Mouse (Mus musculus) frontal cortex, adult 2 months (tissue): Measurements from ENCODE around the gene Prex1. TPM values are rescaled to one million over a fixed set of nuclear protein-coding genes. Genes with fewer than 3 reads are reported as not detected.

ENCODE experiments used
- DNase-seq, 2 experiments: peaks; one replicate each; pipeline ENCODE4 v3.0.0; 2022; ENCODE audit warnings: low spot score in 1 of 2; ENCODE audit errors: extremely low spot score in 1 of 2
- polyA plus RNA-seq: library from polyadenylated mRNA; depleted of rRNA; stranded (reverse); fragments of >200 nt; gene quantifications from 2 replicates; pipeline ENCODE4 v1.2.3, GENCODE M21; 2012

Prex1 gene
- polyA plus RNA-seq, 1 experiment: 101 TPM

DNA sequence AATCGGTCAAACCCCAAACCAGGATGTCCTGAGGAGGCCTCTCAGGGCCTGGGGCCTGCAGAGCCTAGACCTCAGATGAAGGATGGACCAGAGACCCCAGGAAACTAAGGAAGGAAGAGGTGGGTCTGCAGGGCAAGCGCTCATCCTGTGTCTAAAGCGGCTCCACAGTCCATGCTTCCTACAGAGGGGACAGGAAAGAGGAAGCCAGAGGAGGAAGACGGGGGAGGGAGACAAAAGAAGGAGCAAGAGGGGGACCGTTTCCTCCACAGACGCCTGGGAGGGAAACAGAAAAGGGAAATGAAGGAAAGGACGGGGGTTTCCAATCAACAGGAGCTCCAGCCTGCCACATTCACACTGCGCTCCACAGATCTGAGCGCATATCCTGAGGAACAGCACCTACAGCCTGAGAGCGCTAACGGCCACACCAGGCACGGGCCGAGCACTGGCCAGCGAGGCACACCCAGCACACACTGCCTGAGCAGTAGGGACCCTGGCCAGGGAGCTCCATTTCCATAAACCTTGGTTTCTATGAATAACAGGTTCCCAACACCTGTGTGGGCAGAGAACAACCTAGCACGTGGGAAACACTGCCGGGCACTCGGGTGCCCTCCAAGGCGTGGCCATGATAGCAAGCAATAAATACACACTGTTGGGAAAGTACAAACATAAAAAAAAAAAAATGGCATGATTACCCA, 74.5 kb downstream of the Prex1 start:
- DNase-seq: no peak

DNA sequence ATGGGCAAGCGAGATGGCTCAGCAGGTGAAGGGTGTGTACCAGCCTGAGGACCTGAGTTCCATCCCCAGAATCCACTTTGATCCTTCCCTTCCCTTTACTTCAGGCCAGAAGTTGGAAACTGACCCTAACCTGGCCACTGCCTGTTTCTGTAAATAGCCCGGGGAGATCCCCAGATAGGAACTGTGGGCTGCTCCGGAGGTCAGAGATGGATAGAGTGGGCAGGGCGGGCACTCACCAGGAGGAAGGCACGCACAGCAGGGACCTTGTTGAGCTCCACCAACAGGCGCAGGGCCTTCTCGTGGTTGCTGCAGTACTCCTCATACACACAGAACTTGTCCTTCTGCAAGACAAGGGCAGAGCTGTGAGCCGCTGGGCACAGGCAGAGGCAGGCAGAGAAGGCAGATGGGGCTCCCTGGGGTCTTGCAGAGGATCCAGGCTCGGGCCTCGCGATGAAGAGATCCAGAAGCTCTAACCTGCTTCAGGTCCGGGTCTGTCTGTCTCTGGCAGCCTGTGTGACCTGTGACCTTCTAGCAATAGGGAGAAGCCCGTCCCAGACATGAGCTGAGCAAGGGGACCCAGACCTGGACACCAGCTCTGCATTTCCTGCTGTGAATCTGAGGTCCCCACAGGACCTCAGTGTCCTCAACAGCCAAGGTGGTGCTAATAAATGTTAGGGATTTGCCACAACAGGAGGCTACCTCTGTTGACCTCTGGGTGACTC, 75.4 kb downstream of the Prex1 start:
- no peak for DNase-seq

DNA sequence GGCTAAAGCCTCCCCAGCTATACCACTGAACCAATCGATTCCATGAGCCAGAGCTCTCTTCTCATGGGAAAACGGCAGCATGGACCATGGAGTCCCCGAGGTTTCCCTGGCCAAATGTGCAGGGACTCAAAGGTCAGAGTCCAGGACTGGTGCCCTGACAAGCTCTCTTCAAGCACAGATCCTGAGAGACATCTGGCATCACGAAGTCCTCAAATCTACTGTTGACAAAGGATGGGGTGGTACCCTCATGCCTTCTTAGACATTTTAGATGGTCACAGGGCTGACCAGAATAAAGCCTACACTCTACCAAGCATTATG, 76.0 kb downstream of the Prex1 start:
- DNase-seq: no peak

DNA sequence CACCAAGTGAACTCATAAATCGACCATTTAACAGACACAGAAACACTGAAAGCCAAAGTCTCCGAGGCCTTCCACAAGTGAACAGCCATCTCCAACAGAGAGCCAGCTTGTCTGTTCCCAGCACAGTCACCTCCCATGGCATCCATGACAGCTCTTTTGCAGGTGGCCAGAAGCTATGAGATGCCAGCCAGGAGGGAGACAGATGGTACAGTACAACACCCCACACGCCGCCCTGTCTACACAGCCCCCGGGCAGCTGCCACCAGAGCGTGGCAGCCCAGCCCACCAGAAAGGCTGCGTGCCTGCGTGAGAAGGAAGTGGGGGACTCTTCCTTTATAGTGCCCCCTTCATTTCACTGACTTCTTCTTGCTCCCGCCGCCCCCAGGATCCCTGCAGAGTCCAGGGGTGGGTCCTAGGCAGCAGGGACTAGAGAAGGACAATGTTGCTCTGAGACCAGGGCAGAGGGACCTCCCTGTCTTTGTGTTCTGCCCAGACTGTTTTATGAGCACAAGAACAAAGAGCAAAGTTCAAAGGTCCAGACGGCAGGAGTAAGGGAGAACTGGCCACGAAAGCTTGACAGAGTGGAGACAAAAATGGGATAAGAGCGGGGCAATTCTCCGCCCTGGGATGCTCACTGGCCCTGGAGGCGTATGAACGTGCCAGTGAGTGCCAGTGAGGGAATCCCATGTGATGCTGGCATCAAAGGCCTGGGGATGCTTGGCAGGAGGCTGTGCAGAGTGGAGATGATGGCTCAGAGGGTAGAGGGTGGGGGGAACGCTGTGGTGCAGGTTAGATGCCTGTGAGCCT, 76.6 kb downstream of the Prex1 start:
- peak; percentile 67 to 81 for DNase-seq

DNA sequence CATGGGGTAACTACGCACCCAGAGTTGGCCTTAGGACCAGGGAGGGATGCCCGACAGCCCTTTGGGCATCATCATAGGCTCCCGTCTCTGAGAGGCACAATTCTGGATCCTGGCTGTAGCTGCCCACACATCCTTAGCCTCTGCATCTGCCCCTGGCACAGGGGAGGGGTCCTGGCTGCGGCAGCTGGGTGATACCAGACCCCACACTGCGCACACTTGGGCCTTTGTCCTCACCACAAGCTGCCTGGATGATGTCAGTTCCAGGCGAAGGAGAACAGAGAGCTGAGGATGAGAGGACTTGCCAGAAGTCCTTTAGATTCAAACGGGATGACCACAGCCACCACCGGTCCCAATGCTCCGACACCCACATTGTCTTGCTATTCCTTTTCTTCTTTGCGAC, 78.1 kb downstream of the Prex1 start:
- DNase-seq: no peak

DNA sequence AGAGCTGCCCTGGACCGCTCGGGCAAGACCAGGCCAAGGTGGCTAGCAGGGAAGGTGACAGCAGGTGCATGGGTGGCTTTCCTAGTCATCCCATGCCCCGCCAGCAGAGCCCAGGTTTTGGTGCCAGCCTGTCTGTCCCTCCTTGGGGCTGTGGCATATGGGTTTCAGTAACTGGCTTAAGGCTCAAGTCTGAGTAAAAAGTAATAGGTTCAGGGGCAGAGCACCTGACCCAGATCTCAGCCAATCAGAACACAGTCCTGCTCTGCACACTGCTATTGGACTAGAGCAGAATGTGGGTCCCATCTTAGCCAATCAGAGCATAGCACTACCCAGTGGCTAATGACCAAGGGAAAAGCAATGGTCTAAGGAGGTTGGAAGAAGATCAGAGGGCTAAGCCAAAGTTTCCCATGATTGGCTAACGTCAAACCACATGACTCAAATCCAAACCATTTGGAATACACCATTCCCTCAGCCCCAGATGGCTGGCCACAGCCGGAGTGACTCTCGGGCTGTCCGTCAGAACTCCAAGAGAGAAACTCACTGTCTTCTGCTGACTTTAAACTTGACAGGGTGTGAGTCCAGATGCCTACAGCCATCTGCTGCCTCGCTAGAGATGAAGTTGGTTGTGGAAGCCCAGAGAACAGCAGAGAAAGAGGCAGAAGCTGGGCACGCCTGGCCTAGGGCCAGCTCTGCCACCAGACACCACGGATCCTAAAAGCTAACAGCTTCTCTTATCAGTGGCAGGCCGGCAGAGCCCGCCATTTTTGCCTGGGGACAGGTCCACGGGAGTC, 80.9 kb downstream of the Prex1 start:
- peak; percentile 52 to 58 for DNase-seq

DNA sequence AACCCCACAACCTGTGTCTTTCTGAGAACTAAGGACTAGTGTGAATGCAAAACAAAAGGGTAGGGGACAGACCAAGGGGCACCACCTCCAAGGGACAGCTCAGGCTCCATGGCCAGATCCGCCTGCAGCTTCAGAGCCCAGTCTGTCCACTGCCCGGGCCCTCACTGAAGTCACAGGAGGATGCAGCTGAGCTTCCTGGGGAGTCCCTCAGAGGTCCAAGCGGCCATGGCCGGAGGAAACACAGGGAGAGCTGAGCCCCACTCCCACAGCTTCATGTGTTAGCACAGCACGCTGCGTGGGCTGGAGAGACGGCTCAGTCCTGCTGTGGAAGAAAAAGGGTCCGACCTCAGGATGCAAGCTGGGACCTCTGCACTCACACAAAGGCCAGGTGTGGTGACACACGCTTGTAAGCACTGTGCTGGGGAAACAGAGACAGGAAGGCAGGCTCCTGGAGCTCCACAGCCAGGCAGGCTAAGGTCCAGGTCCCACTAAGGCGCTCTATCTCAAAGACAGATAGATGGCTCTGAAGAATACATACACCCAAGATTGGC, 81.9 kb downstream of the Prex1 start:
- DNase-seq: no peak

DNA sequence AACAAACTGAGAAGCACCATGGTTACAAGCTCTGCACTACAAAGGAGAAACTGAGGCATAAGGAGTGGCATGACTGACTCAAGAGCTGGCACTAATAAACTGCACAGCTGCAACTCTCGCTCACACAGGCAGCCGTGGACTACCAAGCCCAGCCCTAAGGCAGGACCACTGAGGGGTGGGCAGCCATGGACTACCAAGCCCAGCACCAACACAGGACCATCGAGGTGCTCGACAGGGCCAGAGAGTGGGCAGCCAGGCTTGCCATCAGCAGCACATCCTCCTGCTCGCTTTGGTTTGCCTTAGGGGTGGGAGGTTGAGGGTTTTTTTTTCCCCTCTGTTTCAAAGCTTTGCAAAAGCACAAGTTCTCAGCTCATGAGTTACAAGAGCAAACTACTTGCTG, 82.4 kb downstream of the Prex1 start:
- DNase-seq: no peak

DNA sequence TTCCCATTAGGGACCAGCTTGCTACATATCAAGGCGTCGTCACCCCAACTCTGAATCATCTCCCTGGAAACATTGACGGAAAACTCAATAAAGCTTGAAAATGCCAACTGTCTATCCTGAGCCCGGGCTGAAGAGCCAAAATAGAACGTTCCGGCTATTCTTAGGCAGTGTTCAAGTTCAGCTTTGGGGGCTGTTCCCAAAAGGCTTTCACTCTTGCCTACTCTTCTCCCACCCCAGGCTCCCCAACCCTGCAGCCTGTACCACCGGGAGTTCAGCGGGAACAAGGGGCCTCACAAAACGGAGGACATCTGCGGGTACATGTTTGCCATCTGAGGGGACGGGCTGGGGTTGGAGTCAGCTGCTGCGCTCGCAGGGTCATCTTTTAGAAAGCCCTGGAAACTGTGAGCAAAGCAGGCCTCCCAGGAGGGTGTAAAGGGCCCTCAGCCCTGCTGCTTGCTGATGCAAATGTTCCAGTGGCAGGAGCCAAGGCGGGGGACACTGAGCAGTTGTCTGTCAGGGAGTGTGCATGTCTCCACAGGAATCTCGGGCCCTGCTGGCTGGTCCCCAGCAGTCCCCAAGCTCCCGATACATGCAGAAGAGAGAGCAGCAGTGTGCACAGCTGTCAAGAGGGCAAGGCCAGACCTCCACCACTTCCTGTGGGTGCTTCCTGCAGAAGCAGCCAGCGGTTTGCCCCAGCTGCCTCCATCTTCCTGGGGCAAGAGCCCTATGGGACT, 83.5 kb downstream of the Prex1 start:
- peak in 1 of 2 experiments; percentile 46 for DNase-seq

DNA sequence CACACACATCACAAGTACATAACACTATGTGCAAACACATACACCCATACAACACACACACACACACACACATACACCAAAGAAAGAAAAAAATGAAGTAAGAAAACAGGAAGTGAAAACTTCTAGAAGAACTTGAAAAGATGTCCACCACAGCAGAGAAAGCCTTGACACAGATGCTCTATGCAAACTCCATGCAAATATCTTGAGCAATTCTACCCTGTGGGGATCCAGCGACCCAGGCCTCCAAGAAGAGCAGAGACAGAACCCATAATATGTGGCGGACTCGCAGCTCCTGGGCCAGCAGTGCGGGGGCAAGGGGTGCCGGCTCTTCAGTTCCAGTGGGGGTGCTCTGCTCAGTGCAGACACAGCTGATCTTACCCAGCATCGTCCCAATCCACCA, 86.1 kb downstream of the Prex1 start:
- no peak for DNase-seq

DNA sequence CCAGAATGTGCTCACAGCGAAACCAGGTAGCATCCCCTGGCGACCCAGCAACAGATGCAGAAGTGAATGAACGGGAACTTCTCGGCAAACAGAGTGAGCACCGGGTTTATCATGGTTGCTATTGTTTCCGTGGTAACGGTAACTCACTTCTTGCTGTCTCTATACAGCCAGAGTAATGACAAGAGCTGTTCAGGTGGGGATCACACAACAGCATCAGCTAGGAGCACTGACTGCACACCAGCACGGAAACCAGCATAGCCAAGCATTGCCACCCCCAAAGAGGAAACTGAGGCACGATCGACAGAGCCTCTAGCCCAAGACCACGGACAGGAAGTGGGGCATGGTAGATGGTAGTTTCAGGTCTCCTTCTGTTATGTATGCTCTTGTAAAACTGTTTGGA, 88.4 kb downstream of the Prex1 start:
- DNase-seq: no peak

DNA sequence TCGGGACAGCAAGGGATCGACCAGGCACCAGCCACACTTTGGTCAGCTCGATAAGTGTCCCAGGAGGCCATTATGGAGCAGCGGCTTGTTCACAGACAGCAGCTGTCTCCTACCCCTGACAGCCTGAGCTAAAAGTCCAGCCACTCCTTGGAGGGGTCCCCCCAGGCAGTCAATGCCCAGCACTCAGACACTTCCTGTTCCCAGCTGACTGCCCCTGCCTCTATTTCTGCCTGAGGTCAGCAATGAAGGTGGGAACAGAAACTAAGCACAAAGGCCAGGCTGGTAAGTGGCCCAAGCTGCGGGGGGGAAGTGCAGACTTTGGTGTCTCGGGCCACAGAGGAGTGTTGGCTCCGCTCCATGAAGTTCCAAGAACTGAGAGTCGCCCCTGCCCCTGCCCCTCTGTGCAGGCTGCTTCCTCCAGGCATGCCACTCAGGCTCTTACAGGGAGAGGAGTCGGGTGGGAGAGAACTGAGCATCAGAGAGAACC, 90.5 kb downstream of the Prex1 start:
- peak in 1 of 2 experiments; percentile 46 for DNase-seq

DNA sequence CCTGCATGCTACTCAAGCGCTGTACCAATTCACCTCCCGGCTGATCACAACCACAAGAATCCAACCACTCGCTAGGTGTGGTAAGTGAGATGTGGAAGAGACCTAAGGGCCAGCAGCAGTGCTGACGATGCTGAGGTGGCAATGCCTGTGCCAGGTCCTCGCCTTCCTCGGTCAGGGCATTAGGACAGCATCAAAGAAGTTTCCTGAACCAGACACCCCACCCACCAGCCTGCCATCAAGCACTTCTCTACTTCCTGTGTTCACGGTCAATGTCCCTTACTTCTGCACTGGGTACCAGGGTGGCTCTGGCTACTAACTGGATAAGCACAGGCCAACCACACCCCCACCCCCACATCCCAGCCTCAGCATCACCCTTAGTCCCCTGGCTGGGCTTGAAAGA, 91.0 kb downstream of the Prex1 start:
- DNase-seq: no peak

DNA sequence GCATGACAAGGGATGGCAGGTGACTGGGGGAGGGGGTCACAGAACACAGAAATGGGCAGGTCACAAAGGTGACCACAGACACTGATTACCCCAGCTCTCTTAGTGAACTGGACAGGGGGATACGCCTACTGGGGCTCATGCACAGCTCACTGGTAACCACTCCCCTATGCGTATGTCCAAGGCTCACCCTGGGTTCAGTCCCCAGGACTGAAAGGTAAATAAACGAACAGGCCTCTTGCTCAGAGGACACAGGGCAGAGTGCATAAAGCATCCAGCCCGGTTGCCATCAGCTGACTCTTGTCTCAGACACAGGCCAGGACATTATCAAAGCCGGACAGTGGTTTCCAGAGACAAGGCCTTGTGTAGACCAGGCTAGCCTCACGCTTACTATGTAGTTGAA, 91.6 kb downstream of the Prex1 start:
- no peak for DNase-seq

DNA sequence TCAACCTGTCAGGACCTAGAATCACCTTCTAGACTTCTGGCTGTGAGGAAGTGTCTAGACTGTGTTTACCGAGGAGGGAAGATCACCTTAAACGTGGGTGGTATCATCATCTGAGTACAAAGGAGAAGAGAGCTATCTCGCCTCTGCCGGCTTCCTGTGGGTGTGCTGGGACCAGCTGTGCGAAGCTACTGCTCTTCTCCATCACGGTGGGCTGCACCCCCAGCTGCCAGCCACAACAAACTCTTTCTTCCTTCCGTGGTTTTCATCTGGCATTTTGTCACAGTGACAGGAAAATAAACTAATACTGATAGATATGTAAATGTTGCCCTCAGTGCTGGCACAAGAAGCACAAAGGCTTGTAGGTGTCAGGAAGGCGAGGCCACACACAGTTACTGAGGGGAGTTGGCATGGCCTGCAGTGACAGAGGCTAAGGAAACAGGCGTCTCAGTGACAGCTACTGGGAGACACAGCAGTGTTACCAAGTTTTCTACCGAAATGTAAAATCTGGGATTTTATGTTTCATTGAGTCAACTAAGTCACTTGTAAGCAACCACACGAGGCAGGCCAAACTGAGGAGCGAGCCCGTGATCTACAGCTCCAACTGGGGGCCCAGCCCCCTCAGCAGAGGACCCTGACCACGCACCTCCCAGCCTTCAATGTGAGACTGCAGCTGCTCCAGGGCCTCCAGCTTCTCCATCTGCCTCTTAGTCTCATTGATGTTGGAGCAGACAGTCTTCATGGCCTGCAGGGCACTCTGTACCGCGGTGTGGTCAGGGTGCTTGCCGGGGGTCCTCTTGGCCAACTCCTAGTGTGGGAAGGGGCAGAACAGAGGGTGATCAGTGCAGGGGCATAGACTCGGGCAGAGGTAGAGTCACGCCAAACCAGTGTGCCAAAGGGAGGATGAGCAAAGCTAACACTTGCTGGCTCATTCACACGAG, 92.8 kb downstream of the Prex1 start:
- no peak for DNase-seq

DNA sequence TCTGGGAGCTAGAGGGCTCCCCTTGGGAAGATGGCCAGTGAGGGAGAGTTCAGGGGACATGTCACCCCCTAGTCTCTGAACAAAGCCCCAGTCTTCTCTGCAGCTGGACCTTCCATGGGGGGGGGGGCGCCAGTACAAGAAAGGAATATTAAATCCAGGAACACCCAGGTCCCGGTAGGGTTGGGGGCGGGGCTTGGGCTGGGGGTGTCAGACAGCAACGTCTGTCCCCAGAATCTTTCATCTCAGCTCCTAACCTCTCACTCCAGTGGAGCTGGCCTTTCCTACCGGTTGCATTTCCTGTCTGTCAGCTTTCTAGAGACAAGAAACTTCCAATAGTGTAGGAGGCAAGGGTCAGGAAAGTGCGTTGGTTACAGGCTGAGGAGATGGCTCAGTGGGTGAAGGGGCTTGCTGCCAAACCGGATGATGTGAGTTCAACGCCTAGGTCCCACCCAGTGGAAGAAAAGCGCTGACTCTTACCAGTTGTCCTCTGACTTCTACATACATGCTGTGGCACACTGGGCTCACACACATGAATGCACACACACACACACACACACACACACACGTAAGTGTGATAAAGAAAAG, 93.6 kb downstream of the Prex1 start:
- DNase-seq: no peak

DNA sequence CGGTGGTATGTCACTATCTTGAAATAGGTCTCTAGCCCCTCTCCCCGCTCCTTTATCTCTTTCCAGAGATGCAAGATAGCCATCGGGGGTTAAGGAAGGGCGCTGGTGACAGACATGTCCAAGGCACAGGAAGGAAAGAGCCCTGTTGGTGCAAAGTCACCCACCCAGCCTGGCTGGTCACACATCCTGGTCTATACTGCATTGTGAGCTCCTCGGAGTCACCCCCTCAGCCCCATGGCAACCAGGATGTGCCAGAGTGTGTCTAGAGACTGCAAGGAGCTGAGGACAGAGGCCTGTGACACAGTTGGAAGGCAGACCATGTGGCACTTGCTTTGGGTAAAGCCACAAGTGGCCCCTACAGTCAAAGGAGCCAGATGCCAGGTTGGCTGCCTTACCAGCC, 94.4 kb downstream of the Prex1 start:
- DNase-seq: no peak

DNA sequence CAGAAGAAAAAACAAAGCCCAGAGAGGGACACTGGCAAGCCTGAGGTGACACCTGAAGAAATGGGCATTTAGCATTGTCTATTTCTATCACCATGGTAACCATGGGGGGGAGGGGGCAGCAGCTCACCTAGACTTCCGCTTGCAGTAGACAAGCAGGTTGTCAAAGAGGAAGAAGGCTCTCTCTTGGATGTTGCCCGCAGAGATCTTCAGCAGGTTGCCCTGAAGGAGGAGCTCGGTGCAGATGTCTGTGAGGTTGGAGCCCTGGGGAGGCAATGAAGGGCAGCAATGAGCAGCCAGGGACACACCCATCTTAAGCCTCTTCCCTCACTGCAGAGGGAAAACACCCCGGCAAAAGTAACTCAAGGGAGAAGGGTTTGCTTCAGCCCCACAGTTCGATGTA, 95.9 kb downstream of the Prex1 start:
- no peak for DNase-seq
